Mouse (Mus musculus) hindlimb bud, embryonic 11.5 days (tissue): ENCODE data around the gene A930018P22Rik.
A peak's percentile ranks its signal among the peaks of the same experiment; 100 is the strongest.
"Not testable (repeated sequence)": the region's sequence is repeated elsewhere in the genome, so short reads cannot be mapped to it uniquely, and the experiment has no call there.

Source experiments
- DNase-seq: peaks from one replicate; pipeline ENCODE4 v3.0.0-alpha.2; 2012; ENCODE audit warnings: low read depth, low spot score; ENCODE audit errors: extremely low spot score

The A930018P22Rik gene

GRCm38 (mm10) chr2:104122505-104123378, at the start of gene A930018P22Rik:
Gene A930018P22Rik (plus strand): TSS chr2:104122769.
- peak; percentile 56 for DNase-seq

GRCm38 (mm10) chr2:104078285-104078684, 44.3 kb upstream of the A930018P22Rik start:
- not testable (repeated sequence) for DNase-seq

DNA sequence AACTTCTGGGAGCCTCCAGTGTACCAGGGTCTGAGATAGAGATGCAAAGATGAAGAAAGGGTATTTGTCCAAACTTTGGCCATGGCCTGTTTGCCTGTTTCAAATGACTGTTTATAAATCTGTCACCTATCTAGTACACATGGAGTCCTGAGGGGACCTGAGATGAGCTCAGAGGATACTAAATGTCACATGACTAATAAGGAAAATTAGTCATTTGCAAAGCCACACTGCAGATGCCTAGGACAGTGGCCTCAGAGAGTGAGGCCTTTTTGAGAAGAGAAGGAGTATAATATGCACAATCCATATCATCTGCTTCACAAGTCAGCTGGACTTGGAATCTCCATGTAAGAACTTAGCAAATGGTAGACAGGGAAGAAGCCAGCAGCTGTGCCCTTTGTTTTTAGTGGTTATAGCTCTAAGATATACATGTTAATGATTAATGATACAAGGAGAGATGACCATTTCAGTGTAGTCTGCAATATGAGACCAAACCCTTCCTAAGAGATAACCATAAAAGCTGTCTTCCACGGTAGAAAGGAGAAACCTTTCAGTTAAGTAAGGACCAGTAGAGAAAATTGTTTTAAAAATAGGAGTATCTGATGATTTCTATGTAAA, 41.0 kb upstream of the A930018P22Rik start:
- DNase-seq: not testable (repeated sequence)

DNA sequence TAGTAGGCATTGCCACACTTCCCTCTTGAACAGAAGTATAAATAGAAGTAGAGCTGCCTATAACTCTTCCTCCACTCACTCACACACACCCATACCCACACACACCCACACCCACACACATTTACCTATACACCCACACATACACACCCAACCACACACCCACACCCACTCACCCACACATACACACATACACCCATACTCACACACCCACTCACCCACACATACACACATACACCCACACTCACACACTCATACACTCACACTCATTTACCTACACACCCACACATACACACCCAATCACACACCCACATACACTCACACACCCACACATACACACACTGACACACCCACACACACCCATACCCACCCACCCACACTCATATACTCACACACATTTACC, 40.1 kb upstream of the A930018P22Rik start:
- DNase-seq: no peak

- not testable (repeated sequence) for DNase-seq
Measured at GRCm38 (mm10) chr2:104084027-104084426, 38.5 kb upstream of the A930018P22Rik start.

DNA sequence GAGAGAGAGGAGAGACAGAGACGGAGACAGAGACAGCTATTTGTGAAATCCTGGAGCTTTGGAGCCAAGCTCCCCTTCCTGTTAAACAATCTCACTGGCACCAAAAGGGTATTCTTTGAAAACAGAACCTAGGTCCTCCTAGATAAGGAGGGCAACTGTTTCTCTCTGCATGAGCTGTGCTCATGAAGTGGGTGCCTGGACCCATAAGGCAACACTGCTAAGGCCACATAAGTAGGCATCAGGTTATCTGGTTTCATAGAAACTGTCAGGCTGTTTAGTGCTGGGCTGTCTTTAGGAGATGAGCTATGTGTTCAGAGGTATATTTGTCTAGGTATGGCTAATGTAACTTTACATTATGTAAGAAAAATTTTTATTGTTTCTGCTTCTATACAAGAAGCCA, 35.0 kb upstream of the A930018P22Rik start:
- not testable (repeated sequence) for DNase-seq

- DNase-seq: no peak
Measured at GRCm38 (mm10) chr2:104093305-104093704, 29.3 kb upstream of the A930018P22Rik start.

GRCm38 (mm10) chr2:104095741-104096213, 26.8 kb upstream of the A930018P22Rik start, which contains the start of gene Cd59a:
Gene Cd59a (plus strand): TSS chr2:104095801.
- DNase-seq: no peak

DNA sequence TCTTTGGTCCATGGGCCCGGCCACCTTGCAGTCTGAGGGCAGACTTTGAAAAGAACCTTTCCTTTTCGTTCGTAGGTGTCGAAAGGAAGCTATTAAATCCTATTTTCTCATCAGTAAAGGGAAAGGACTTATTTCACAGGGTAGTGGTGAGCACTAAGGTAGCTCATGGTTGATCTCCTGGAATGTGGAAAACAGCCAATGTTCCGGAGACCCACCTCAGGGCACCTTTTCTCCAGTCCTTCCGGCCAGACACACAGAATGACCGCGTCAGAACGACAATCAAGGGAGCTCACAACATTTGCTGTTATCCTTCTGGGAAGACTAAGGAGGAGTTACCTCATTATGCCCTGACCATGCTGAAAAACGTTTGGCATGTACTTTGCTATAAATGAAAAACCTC, 26.3 kb upstream of the A930018P22Rik start:
- DNase-seq: no peak

DNA sequence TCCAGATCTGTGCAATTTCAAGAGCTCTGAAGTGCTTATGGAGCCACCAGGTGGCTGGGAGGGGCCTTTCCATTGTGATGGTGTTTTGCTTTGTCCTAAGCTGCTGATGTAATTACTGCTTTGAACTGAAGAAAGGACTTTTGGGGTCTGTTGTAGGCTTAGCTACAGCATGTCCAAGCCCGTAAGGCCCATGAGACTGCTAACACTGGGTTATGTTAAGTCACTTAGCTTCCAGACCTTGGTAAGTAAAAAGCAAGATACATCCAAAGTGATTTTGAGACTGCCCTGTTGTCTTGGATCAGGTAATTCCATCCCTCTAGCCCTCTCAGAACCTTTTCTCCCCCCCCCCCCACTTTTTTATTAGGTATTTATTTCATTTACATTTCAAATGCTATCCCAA, 25.8 kb upstream of the A930018P22Rik start:
- not testable (repeated sequence) for DNase-seq

DNA sequence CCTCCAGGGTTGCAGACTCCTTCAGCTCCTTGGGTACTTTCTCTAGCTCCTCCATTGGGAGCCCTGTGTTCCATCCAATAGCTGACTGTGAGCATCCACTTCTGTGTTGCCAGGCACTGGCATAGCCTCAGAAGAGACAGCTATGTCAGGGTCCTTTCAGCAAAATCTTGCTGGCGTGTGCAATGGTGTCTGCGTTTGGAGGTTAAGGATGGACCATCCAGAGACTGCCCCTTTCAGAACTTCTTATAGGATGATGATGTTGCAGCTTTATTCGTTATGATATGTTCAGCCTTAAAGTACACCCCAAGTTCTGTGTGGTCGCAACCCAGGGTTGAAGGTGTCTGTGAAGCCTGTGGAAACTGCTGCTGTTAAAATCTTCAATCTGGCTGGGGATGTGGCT, 25.2 kb upstream of the A930018P22Rik start:
- DNase-seq: not testable (repeated sequence)

DNA sequence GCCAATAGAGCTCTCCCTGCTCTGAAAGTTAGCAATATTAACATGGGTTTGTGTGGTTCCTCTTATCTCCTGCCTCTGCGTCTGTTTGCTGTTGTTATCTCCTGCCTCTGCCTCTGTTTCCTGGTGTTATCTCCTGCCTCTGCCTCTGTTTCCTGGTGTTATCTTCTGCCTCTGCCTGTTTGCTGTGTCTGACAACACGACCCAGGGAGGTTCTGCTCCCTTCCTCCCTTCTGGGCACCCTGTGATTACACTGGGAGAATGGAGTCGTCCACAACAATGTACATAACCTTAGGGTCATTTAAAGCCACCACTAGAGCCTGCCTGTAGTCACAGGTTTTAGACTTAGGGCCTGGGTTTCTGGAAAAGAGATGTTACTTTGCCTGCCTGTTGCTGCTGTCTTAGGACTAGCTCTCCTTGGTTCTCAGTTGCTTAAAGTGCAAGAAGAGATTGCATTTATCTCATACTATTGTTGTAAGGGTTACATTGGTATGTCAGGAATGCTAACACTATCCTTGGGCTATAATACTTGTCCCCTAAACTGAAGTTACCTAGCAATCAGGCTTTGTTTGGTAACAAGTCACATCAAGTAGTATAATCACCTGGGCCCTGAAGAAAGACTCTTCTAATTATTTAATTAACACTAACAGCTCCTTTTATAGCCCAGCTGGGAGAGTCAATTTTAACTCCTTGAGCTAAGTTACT, 23.9 kb upstream of the A930018P22Rik start:
- DNase-seq: no peak

- no peak for DNase-seq
Measured at GRCm38 (mm10) chr2:104099231-104099585, 23.4 kb upstream of the A930018P22Rik start.

DNA sequence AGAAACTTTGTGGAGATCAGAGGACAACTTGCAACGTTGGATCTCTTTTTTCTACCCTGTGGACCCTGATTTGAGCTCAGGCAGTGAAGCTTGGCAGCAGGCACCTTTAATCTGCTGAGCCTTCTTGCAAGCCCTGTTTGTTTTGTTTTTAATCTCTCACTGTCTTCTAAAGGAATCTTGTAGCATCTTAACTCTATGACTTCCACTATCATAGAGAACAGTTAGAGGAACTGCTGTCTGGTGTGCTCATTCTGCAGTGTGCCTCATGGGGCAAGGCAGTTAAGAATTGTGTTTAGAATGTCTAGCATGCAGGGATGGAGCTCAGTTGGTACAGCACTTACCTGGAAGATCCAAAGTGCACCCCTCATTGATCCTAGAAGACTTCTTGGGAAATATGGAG, 22.6 kb upstream of the A930018P22Rik start:
- DNase-seq: no peak

DNA sequence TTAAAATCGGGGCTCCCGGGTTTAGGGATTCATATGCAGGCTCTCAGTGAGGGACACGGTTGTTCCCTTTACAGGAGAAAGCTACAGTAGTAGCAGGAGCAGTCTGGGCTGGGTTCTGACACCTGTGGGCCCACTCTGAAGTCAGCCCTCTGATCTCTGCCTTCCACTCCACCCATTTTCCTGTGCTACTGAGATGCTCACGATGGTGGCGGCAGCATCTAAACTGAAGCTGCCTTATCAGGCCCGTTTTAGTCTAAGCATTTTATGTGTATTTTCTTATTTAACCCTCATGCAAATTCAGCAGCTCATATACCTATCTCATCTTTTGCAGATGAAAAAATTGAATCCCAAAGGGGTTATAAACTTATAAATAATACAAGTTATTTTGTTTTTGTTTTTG, 17.8 kb upstream of the A930018P22Rik start:
- DNase-seq: no peak

- not testable (repeated sequence) for DNase-seq
Measured at GRCm38 (mm10) chr2:104109021-104109420, 13.5 kb upstream of the A930018P22Rik start.

DNA sequence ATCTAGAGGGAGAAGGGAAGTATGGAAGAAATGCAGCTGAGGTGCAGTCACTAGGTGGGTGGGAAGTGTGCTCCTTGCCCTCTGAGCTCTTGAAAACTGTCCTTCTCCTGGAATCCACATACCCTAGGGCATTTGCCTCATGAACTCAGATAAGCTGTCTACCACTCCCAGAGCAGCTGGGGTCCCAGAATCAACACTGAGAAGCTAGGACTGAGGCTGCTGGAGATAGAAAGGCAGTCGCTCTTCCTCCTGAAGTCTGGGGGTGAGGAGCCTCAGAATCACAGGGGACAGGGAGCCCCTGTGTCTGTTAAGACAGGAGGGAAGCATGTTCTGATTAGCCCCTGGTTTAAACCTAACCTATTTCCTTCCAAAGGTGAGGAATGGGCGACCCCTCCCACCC, 13.0 kb upstream of the A930018P22Rik start:
- DNase-seq: no peak

DNA sequence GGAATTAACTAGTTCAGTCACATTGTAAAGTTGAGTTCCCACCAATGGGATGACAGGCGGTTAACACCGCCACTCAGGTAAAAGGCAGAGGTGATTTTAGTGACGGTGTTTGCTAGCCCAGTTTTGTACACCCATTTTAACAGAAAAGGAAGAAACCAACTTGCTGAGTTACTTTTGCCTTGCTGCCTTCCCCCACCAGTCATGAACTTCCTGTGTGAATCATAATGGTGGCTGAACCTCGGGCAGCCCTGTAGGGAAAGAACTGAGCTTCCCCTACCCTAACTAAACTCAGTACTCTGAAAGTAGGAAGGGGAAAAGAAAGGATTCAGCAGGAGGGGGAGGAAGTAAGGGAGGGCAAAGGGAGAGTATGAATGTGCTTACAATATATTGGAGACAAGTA, 12.5 kb upstream of the A930018P22Rik start:
- DNase-seq: no peak

DNA sequence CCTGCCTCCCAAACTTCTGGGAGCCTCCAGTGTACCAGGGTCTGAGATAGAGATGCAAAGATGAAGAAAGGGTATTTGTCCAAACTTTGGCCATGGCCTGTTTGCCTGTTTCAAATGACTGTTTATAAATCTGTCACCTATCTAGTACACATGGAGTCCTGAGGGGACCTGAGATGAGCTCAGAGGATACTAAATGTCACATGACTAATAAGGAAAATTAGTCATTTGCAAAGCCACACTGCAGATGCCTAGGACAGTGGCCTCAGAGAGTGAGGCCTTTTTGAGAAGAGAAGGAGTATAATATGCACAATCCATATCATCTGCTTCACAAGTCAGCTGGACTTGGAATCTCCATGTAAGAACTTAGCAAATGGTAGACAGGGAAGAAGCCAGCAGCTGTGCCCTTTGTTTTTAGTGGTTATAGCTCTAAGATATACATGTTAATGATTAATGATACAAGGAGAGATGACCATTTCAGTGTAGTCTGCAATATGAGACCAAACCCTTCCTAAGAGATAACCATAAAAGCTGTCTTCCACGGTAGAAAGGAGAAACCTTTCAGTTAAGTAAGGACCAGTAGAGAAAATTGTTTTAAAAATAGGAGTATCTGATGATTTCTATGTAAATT, 11.3 kb upstream of the A930018P22Rik start:
- DNase-seq: not testable (repeated sequence)

GRCm38 (mm10) chr2:104113563-104113962, 9.0 kb upstream of the A930018P22Rik start:
- DNase-seq: not testable (repeated sequence)

GRCm38 (mm10) chr2:104114898-104115297, 7.7 kb upstream of the A930018P22Rik start:
- no peak for DNase-seq
